27 mouse cellular contexts compared by ENCODE assay signal in genomic region chr9:61561551-61561950, GRCm38 (mm10).
DNase-seq lines count a peak whose midpoint lies in the region; ATAC-seq and TF ChIP-seq lines count a peak whose summit lies in the region.
"Had no signal": no experiment of that assay in that cellular context is flagged by ENCODE, and none has a peak within 500 bp of the region (broad histone marks: within the 10 kb centered on the region; RNA-seq: fewer than 3 reads in every experiment).

No protein-coding gene starts in this region.

- H3K36me3 ChIP-seq in forebrain, embryonic 13.5 days (ENCODE audit: poor library complexity, severe bottlenecking) = no peaks in the 10 kb centered on the region
- H3K36me3 ChIP-seq in forebrain, embryonic 11.5 days (ENCODE audit: control insufficient read depth, insufficient read depth, low read length) = no peaks in the 10 kb centered on the region
- H3K36me3 ChIP-seq in hindbrain, embryonic 15.5 days = no peaks in the 10 kb centered on the region
- no peaks in the 10 kb centered on the region for H3K36me3 ChIP-seq in hindbrain, embryonic 11.5 days (ENCODE audit: control insufficient read depth, insufficient read depth, low read length)
- H3K36me3 ChIP-seq in midbrain, embryonic 16.5 days (ENCODE audit: control insufficient read depth, insufficient read depth, low read length) = no peaks in the 10 kb centered on the region
- H3K36me3 ChIP-seq: G1E; heart, embryonic 13.5 days; intestine, embryonic 15.5 days; limb, embryonic 12.5 days; liver, embryonic 15.5 days; neural tube, embryonic 12.5 days had no signal

- peaks cover 42% of the 10 kb centered on the region for H3K4me1 ChIP-seq in forebrain, embryonic 13.5 days
- peaks cover 10% of the 10 kb centered on the region; the same call in 1 of the 2 replicates for H3K4me1 ChIP-seq in forebrain, embryonic 11.5 days (replicated peaks; ENCODE audit: control insufficient read depth, insufficient read depth, low read length)
- H3K4me1 ChIP-seq in hindbrain, embryonic 15.5 days (replicated peaks) = peaks cover 23% of the 10 kb centered on the region
- peaks cover 5% of the 10 kb centered on the region; the same call in 1 of the 2 replicates for H3K4me1 ChIP-seq in hindbrain, embryonic 11.5 days (replicated peaks; ENCODE audit: control insufficient read depth, insufficient read depth, low read length)
- peaks cover 20% of the 10 kb centered on the region for H3K4me1 ChIP-seq in midbrain, embryonic 16.5 days (ENCODE audit: control insufficient read depth, insufficient read depth, low read length)
- H3K4me1 ChIP-seq: heart, embryonic 13.5 days; intestine, embryonic 15.5 days; limb, embryonic 12.5 days; liver, embryonic 15.5 days had no signal

- 10% methylated on average over 8 of the region's 8 CpGs for WGBS in forebrain, embryonic 13.5 days
- WGBS in forebrain, embryonic 11.5 days = 27% methylated on average over 8 of the region's 8 CpGs
- 17% methylated on average over 8 of the region's 8 CpGs for WGBS in hindbrain, embryonic 15.5 days
- 51% methylated on average over 8 of the region's 8 CpGs for WGBS in hindbrain, embryonic 11.5 days
- WGBS in midbrain, embryonic 16.5 days = 15% methylated on average over 8 of the region's 8 CpGs

- no peaks in the 10 kb centered on the region; the same call in 1 of the 2 replicates for H3K9me3 ChIP-seq in forebrain, embryonic 13.5 days (replicated peaks)
- no peaks in the 10 kb centered on the region for H3K9me3 ChIP-seq in forebrain, embryonic 11.5 days (ENCODE audit: control insufficient read depth, low read length)
- no peaks in the 10 kb centered on the region for H3K9me3 ChIP-seq in hindbrain, embryonic 15.5 days
- H3K9me3 ChIP-seq in hindbrain, embryonic 11.5 days (ENCODE audit: control insufficient read depth, low read length) = no peaks in the 10 kb centered on the region
- no peaks in the 10 kb centered on the region for H3K9me3 ChIP-seq in midbrain, embryonic 16.5 days (replicated peaks; ENCODE audit: control insufficient read depth, low read length, poor library complexity, severe bottlenecking)
- H3K9me3 ChIP-seq: G1E; heart, embryonic 13.5 days; intestine, embryonic 15.5 days; limb, embryonic 12.5 days; liver, embryonic 15.5 days had no signal

- no peak for DNase-seq in forebrain, embryonic 11.5 days (ENCODE audit: low spot score)
- no peak for DNase-seq in hindbrain, embryonic 11.5 days (ENCODE audit: low spot score)
- DNase-seq in brain, embryonic 14.5 days (ENCODE audit: low read depth) = peak; percentile 79
- DNase-seq: adrenal gland, adult 8-10 months; cerebellum, adult 11 months; cerebellum, adult 9-10 months; cerebellum, postnatal 36 days; gastrocnemius, postnatal 10 days; heart, postnatal 10 days; kidney, adult 2 months; kidney, postnatal 36 days; lung, embryonic 14.5 days; lung, postnatal 14 days; right cerebral cortex, postnatal 25 days; thymus, postnatal 25 days had no signal

- no peak overlapping the region for H3K4me3 ChIP-seq in forebrain, embryonic 13.5 days
- H3K4me3 ChIP-seq in forebrain, embryonic 11.5 days (ENCODE audit: low read depth, low read length) = no peak overlapping the region
- H3K4me3 ChIP-seq in hindbrain, embryonic 15.5 days = no peak overlapping the region
- no peak overlapping the region for H3K4me3 ChIP-seq in hindbrain, embryonic 11.5 days (ENCODE audit: low read depth, low read length)
- H3K4me3 ChIP-seq in midbrain, embryonic 16.5 days (ENCODE audit: low read depth, low read length) = no peak overlapping the region
- H3K4me3 ChIP-seq: heart, embryonic 13.5 days; intestine, embryonic 15.5 days; layer of hippocampus, adult 2 months; left cerebral cortex, adult 2 months; limb, embryonic 12.5 days; liver, embryonic 15.5 days; neural tube, embryonic 12.5 days had no signal

- ATAC-seq in forebrain, embryonic 13.5 days = no peak
- no peak for ATAC-seq in forebrain, embryonic 11.5 days (replicated peaks; ENCODE audit: low FRiP score)
- no peak for ATAC-seq in hindbrain, embryonic 15.5 days (ENCODE audit: low FRiP score, low read depth)
- ATAC-seq in hindbrain, embryonic 11.5 days (ENCODE audit: low FRiP score) = no peak
- ATAC-seq in midbrain, embryonic 16.5 days = no peak
- no peak for ATAC-seq in erythroid progenitor cell, adult 5-6 weeks (replicated peaks; ENCODE audit: low FRiP score, poor library complexity, severe bottlenecking)
- ATAC-seq: intestine, embryonic 15.5 days had no signal

- H3K27me3 ChIP-seq in forebrain, embryonic 13.5 days = peaks cover 5% of the 10 kb centered on the region; the same call in 1 of the 2 replicates
- H3K27me3 ChIP-seq in forebrain, embryonic 11.5 days (ENCODE audit: control insufficient read depth, insufficient read depth, low read length) = no peaks in the 10 kb centered on the region
- 0 out of 2 replicates have a peak, but pooled peaks cover 2% of the 10 kb centered on the region for H3K27me3 ChIP-seq in hindbrain, embryonic 15.5 days
- no peaks in the 10 kb centered on the region for H3K27me3 ChIP-seq in hindbrain, embryonic 11.5 days (ENCODE audit: control insufficient read depth, insufficient read depth, low read length)
- H3K27me3 ChIP-seq in midbrain, embryonic 16.5 days (ENCODE audit: control insufficient read depth, insufficient read depth, low read depth, low read length) = peaks cover 3% of the 10 kb centered on the region; the same call in 1 of the 2 replicates
- H3K27me3 ChIP-seq: intestine, embryonic 15.5 days; limb, embryonic 12.5 days; liver, embryonic 15.5 days; neural tube, embryonic 12.5 days had no signal

- peak overlapping the region; percentile 4; the same call in 1 of the 2 replicates for H3K4me2 ChIP-seq in forebrain, embryonic 13.5 days
- no peak overlapping the region for H3K4me2 ChIP-seq in forebrain, embryonic 11.5 days (ENCODE audit: low read depth, low read length, severe bottlenecking)
- no peak overlapping the region for H3K4me2 ChIP-seq in hindbrain, embryonic 15.5 days
- no peak overlapping the region for H3K4me2 ChIP-seq in hindbrain, embryonic 11.5 days (replicated peaks; ENCODE audit: low read depth, low read length)
- H3K4me2 ChIP-seq in midbrain, embryonic 16.5 days (ENCODE audit: low read length) = no peak overlapping the region
- H3K4me2 ChIP-seq: heart, embryonic 13.5 days; intestine, embryonic 15.5 days; limb, embryonic 12.5 days; liver, embryonic 15.5 days; lung, embryonic 14.5 days; neural tube, embryonic 12.5 days had no signal

- no peak overlapping the region for H3K9ac ChIP-seq in forebrain, embryonic 13.5 days
- H3K9ac ChIP-seq in forebrain, embryonic 11.5 days (ENCODE audit: low read length) = no peak overlapping the region
- H3K9ac ChIP-seq in hindbrain, embryonic 15.5 days = no peak overlapping the region
- no peak overlapping the region for H3K9ac ChIP-seq in hindbrain, embryonic 11.5 days (ENCODE audit: low read depth, low read length)
- H3K9ac ChIP-seq in midbrain, embryonic 16.5 days (ENCODE audit: low read depth, low read length) = no peak overlapping the region
- H3K9ac ChIP-seq: heart, embryonic 13.5 days; intestine, embryonic 15.5 days; limb, embryonic 12.5 days; liver, embryonic 15.5 days; lung, embryonic 14.5 days; neural tube, embryonic 12.5 days had no signal

- TF ChIP-seq POLR2A in brain, embryonic 14.5 days (IDR thresholded peaks at IDR 0.05; ENCODE audit: borderline replicate concordance, extremely low read depth, insufficient read depth, insufficient read length, poor library complexity, severe bottlenecking) = no peak

- H3K27ac ChIP-seq in forebrain, embryonic 13.5 days = peak overlapping the region; percentile 7; the same call in 1 of the 2 replicates
- H3K27ac ChIP-seq in forebrain, embryonic 11.5 days (ENCODE audit: low read depth, low read length) = no peak overlapping the region
- peak overlapping the region; percentile 29 for H3K27ac ChIP-seq in hindbrain, embryonic 15.5 days (replicated peaks)
- no peak overlapping the region for H3K27ac ChIP-seq in hindbrain, embryonic 11.5 days (ENCODE audit: low read depth, low read length)
- 0 out of 2 replicates have a peak overlapping the region, but pooled peaks have one; percentile 39 for H3K27ac ChIP-seq in midbrain, embryonic 16.5 days (ENCODE audit: low read length)
- H3K27ac ChIP-seq: heart, embryonic 13.5 days; intestine, embryonic 15.5 days; layer of hippocampus, adult 2 months; left cerebral cortex, adult 2 months; limb, embryonic 12.5 days; liver, embryonic 15.5 days; neural tube, embryonic 12.5 days had no signal

- no peak for TF ChIP-seq CTCF in brain, embryonic 14.5 days (IDR thresholded peaks at IDR 0.05; ENCODE audit: borderline replicate concordance, extremely low read depth, insufficient read depth, insufficient read length)

Comparison
In these comparisons a context has a peak if more than half of its experiments do, and no peak if none do; other contexts are left out.
1. H3K27ac ChIP-seq: peak in forebrain, embryonic 13.5 days (single experiment), hindbrain, embryonic 15.5 days (single experiment) and midbrain, embryonic 16.5 days (single experiment); none in forebrain, embryonic 11.5 days (single experiment) and hindbrain, embryonic 11.5 days (single experiment).